Mouse (Mus musculus) heart, postnatal 0 days (tissue): ENCODE results near the gene Strn3.

Source experiments
- CTCF ChIP-seq: IDR thresholded peaks from 2 replicates; pipeline ENCODE4 v1.5.1; 2016; ENCODE audit warnings: antibody characterized with exemption, control low read depth, low read depth
- EP300 ChIP-seq: IDR thresholded peaks from 2 replicates; pipeline ENCODE4 v1.6.1; 2016; ENCODE audit warnings: antibody characterized with exemption, low read depth

- TF ChIP-seq CTCF (no peak), EP300 (no peak)
Observed at GRCm38 (mm10) chr12:51591921-51592320, 99.8 kb downstream of the Strn3 start.
